Mouse (Mus musculus) midbrain, postnatal 0 days (tissue): ENCODE data around the gene Cpeb2. TPM values are rescaled to one million over a fixed set of nuclear protein-coding genes. Genes with fewer than 3 reads are reported as not detected.

Source experiments
- ATAC-seq: fragments of 200-750 bp; cut with Nextera tagmentation; 2 replicates; pipeline ENCODE4 v1.8.0; 2017; ENCODE audit warnings: moderate number of reproducible peaks, mild to moderate bottlenecking, moderate TSS enrichment, moderate library complexity; ENCODE audit not compliant: low FRiP score
- DNase-seq: peaks from one replicate; pipeline ENCODE4 v3.0.0-alpha.2; 2015; ENCODE audit warnings: low spot score
- H3K27ac ChIP-seq: fragments of 300-500 bp; sonication (generic); 2 replicates; pipeline ENCODE4 v1.5.1; 2014; ENCODE audit warnings: low read depth, mild to moderate bottlenecking, low read length, mixed read lengths
- H3K27me3 ChIP-seq: fragments of 300-500 bp; sonication (generic); 2 replicates; pipeline ENCODE4 v1.6.1; 2014; ENCODE audit warnings: low read length, control low read depth, mixed read lengths; ENCODE audit not compliant: insufficient read depth
- H3K36me3 ChIP-seq: fragments of 300-500 bp; sonication (generic); 2 replicates; pipeline ENCODE4 v1.6.1; 2014; ENCODE audit warnings: low read length, control low read depth, mixed read lengths; ENCODE audit not compliant: insufficient read depth
- H3K4me1 ChIP-seq: fragments of 300-500 bp; sonication (generic); 2 replicates; pipeline ENCODE4 v1.6.1; 2014; ENCODE audit warnings: mild to moderate bottlenecking, control low read depth, antibody characterized with exemption, low read length, mixed read lengths; ENCODE audit not compliant: insufficient read depth
- H3K4me2 ChIP-seq: fragments of 300-500 bp; sonication (generic); 2 replicates; pipeline ENCODE4 v1.6.1; 2014; ENCODE audit warnings: low read depth, mild to moderate bottlenecking, low read length, mixed read lengths; ENCODE audit not compliant: poor library complexity, severe bottlenecking
- H3K4me3 ChIP-seq: fragments of 300-500 bp; sonication (generic); 2 replicates; pipeline ENCODE4 v1.5.1; 2014; ENCODE audit warnings: low read depth, mild to moderate bottlenecking, low read length, moderate library complexity
- H3K9ac ChIP-seq: fragments of 300-500 bp; sonication (generic); replicated peaks from 2 replicates; pipeline ENCODE4 v1.6.1; 2014; ENCODE audit warnings: mild to moderate bottlenecking, low read length, moderate library complexity, mixed read lengths; ENCODE audit not compliant: poor library complexity, severe bottlenecking
- H3K9me3 ChIP-seq: fragments of 300-500 bp; sonication (generic); 2 replicates; pipeline ENCODE4 v1.6.1; 2016; ENCODE audit warnings: low read length, control low read depth
- CTCF ChIP-seq: IDR thresholded peaks from 2 replicates; pipeline ENCODE4 v1.5.1; 2016; ENCODE audit warnings: antibody characterized with exemption, mild to moderate bottlenecking
- WGBS: fragments of 180-500 bp; shearing (Covaris S2); extraction: QIAGEN DNeasy Blood & Tissue Kit; methylation state at CpG from one replicate; pipeline ENCODE4 v1.1.7; 2014; 5-methylcytosine and 5-hydroxymethylcytosine counted together
- polyA plus RNA-seq: library from polyadenylated mRNA; unstranded; fragments of >200 nt; fragmentation: Nextera tagmentation; extraction: Ambion mirVana; gene quantifications from 2 replicates; pipeline ENCODE4 v1.2.1, GENCODE M21; 2015
- total RNA-seq: library from RNA; depleted of rRNA; stranded (reverse); fragments of >200 nt; gene quantifications from 2 replicates; pipeline ENCODE4 v1.2.3, GENCODE M21; 2014

Gene Cpeb2
- total and polyA plus RNA-seq, 2 experiments from 2014 or later, result 15.3 to 29.5 TPM

- no peak for ATAC-seq
- 84% methylated on average over 2 of the region's 2 CpGs for WGBS
- H3K4me3 ChIP-seq, result no peak overlapping the region
- H3K9me3 ChIP-seq, result no peaks in the 10 kb centered on the region
- no peak for TF ChIP-seq CTCF
- no peak overlapping the region for H3K4me2 ChIP-seq
- no peak for DNase-seq
- no peaks in the 10 kb centered on the region for H3K4me1 ChIP-seq
- no peak overlapping the region for H3K27ac ChIP-seq
- no peak overlapping the region for H3K9ac ChIP-seq
- no peaks in the 10 kb centered on the region for H3K36me3 ChIP-seq
- no peaks in the 10 kb centered on the region for H3K27me3 ChIP-seq
Measured at GRCm38 (mm10) chr5:43334469-43334868, 101.5 kb downstream of the Cpeb2 start.

DNA sequence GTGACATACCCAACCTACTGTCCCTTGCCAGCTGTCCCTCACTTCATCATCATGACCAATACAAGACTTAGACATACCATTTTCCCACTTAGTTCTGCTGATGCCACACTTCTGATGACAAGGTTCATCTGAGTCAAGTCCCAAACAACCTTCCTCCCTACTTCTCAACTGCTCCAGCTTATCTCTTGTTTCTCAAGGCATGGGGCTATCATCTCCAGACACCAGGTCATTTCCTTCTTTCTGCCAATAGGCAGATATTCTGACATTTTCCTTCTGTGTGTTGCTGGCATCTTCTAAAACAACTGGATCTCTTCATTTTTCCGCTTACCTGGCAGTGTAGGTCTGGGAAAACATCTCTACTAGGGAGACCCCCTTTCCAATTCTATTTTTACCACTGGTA is 104.2 kb downstream of the Cpeb2 start:
- Histone ChIP-seq H3K4me2 (no peak overlapping the region), H3K4me1 (no peaks in the 10 kb centered on the region), H3K9me3 (no peaks in the 10 kb centered on the region), H3K9ac (no peak overlapping the region), H3K36me3 (no peaks in the 10 kb centered on the region), H3K4me3 (no peak overlapping the region), H3K27me3 (no peaks in the 10 kb centered on the region), H3K27ac (no peak overlapping the region)
- TF ChIP-seq CTCF, result no peak
- DNase-seq (no peak), ATAC-seq (no peak)
- WGBS, result 86% methylated on average over 1 of the region's 1 CpGs

- Histone ChIP-seq H3K27ac (no peak overlapping the region), H3K4me1 (no peaks in the 10 kb centered on the region), H3K9me3 (no peaks in the 10 kb centered on the region), H3K4me2 (no peak overlapping the region), H3K27me3 (no peaks in the 10 kb centered on the region), H3K36me3 (no peaks in the 10 kb centered on the region), H3K9ac (no peak overlapping the region), H3K4me3 (no peak overlapping the region)
- no peak; the same call in 1 of the 2 replicates for ATAC-seq
- DNase-seq, result peak; percentile 87
- peak; percentile 30; the same call in 1 of the 2 replicates for TF ChIP-seq CTCF
- WGBS, result 64% methylated on average over 10 of the region's 10 CpGs
Measured at GRCm38 (mm10) chr5:43338771-43339475, 106.0 kb downstream of the Cpeb2 start.
